Mouse (Mus musculus): ENCODE measurements around the gene Fggy.

DNA sequence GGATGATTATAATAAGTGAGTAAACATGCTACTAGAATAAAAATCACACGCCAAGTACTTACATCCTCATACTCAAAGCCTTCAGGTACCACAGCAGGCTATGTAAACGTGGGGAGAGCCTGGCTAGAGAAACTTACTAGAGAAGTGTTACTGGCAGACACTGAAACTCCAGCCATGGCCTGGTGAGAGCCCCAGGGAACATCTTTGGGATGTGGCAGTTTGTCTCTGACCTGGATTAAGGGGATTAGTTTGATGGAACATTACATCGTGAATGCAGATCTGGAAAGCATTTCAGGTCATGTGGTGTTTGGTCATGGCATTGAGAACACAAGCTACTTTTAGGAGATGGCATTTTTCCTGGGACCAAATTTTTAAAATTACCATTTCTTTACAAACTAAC is 303.3 kb downstream of the Fggy start:
- TF ChIP-seq CTCF (IDR thresholded peaks at IDR 0.05; ENCODE audit: low read depth) (no peak), EP300 (optimal IDR thresholded peaks at IDR 0.05) (no peak)
